Mouse (Mus musculus): ENCODE results near the gene Dot1l.
A peak's percentile ranks its signal among the peaks of the same experiment; 100 is the strongest.

- TF ChIP-seq TCF3 (IDR thresholded peaks at IDR 0.05; ENCODE audit: insufficient read length, low read depth), result no peak
- TF ChIP-seq USF1 (IDR thresholded peaks at IDR 0.05; ENCODE audit: low read depth), result no peak
- no peak for TF ChIP-seq POLR2A (IDR thresholded peaks at IDR 0.05; ENCODE audit: insufficient read length, low read depth)
- peak; percentile 26 for TF ChIP-seq POLR2AphosphoS2 (IDR thresholded peaks at IDR 0.05; ENCODE audit: insufficient read length, low read depth)
- no peak for TF ChIP-seq MYOD1 (IDR thresholded peaks at IDR 0.05; ENCODE audit: control insufficient read depth in 1 of 3, insufficient read length in 2 of 3, low read depth in 2 of 3)
- TF ChIP-seq E2F4 (IDR thresholded peaks at IDR 0.05; ENCODE audit: insufficient read depth), result no peak
- TF ChIP-seq SRF (IDR thresholded peaks at IDR 0.05; ENCODE audit: control insufficient read depth, insufficient read length, low read depth), result no peak
- TF ChIP-seq MAX (IDR thresholded peaks at IDR 0.05; ENCODE audit: low read depth), result no peak
- no peak for TF ChIP-seq CEBPB (IDR thresholded peaks at IDR 0.05; ENCODE audit: insufficient read depth, poor library complexity, severe bottlenecking)
- TF ChIP-seq MYOG (IDR thresholded peaks at IDR 0.05; ENCODE audit: control insufficient read depth in 1 of 3, insufficient read depth in 1 of 3, insufficient read length in 2 of 3, low read depth in 2 of 3), result no peak
These were observed 47.4 kb downstream of the Dot1l start for GRCm38 (mm10) chr10:80802204-80802912.
